Mouse (Mus musculus): ENCODE measurements around the gene Rasa3. TPM values are rescaled to one million over a fixed set of nuclear protein-coding genes. Genes with fewer than 3 reads are reported as not detected.
A peak's percentile ranks its signal among the peaks of the same experiment; 100 is the strongest.

Rasa3 gene
- polyA plus RNA-seq, 1 experiment = 39.6 TPM

GRCm38 (mm10) chr8:13698281-13698680 is 20.9 kb upstream of the Rasa3 start:
- H3ac ChIP-seq (ENCODE audit: control insufficient read depth, insufficient read length) = no peak overlapping the region
- no peak overlapping the region for H3K4me2 ChIP-seq (ENCODE audit: low read depth)
- TF ChIP-seq SRF (IDR thresholded peaks at IDR 0.05; ENCODE audit: control insufficient read depth, insufficient read length, low read depth) (no peak), POLR2AphosphoS2 (IDR thresholded peaks at IDR 0.05; ENCODE audit: insufficient read length, low read depth) (no peak), MAX (IDR thresholded peaks at IDR 0.05; ENCODE audit: low read depth) (no peak), USF1 (IDR thresholded peaks at IDR 0.05; ENCODE audit: low read depth) (no peak), TCF12 (IDR thresholded peaks at IDR 0.05; ENCODE audit: insufficient read depth, poor library complexity, severe bottlenecking) (no peak), REST (IDR thresholded peaks at IDR 0.05; ENCODE audit: insufficient read depth, insufficient read length) (no peak)
- H3K79me2 ChIP-seq (ENCODE audit: control insufficient read depth, insufficient read depth) = no peaks in the 10 kb centered on the region
- no peaks in the 10 kb centered on the region for H3K36me3 ChIP-seq (ENCODE audit: control insufficient read depth, insufficient read depth)
- no peak overlapping the region for H3K4me3 ChIP-seq
- no peaks in the 10 kb centered on the region for H3K27me3 ChIP-seq (ENCODE audit: control insufficient read depth, insufficient read depth, insufficient read length)

GRCm38 (mm10) chr8:13697681-13698080 is 20.3 kb upstream of the Rasa3 start:
- H3K4me3 ChIP-seq = no peak overlapping the region

GRCm38 (mm10) chr8:13697196-13697595 is 19.8 kb upstream of the Rasa3 start:
- Histone ChIP-seq H3K4me2 (ENCODE audit: low read depth) (no peak overlapping the region), H3K27me3 (ENCODE audit: control insufficient read depth, insufficient read depth, insufficient read length) (no peaks in the 10 kb centered on the region), H3ac (ENCODE audit: control insufficient read depth, insufficient read length) (no peak overlapping the region), H3K4me3 (no peak overlapping the region), H3K79me2 (ENCODE audit: control insufficient read depth, insufficient read depth) (no peaks in the 10 kb centered on the region), H3K36me3 (ENCODE audit: control insufficient read depth, insufficient read depth) (no peaks in the 10 kb centered on the region)
- TF ChIP-seq USF1 (IDR thresholded peaks at IDR 0.05; ENCODE audit: low read depth) (no peak), SRF (IDR thresholded peaks at IDR 0.05; ENCODE audit: control insufficient read depth, insufficient read length, low read depth) (no peak), CEBPB (IDR thresholded peaks at IDR 0.05; ENCODE audit: insufficient read depth, poor library complexity, severe bottlenecking) (no peak), MYOG (IDR thresholded peaks at IDR 0.05; ENCODE audit: control insufficient read depth in 1 of 3, insufficient read depth in 1 of 3, insufficient read length in 2 of 3, low read depth in 2 of 3) (no peak), POLR2A (IDR thresholded peaks at IDR 0.05; ENCODE audit: insufficient read length, low read depth) (no peak), REST (IDR thresholded peaks at IDR 0.05; ENCODE audit: insufficient read depth, insufficient read length) (no peak), POLR2AphosphoS2 (IDR thresholded peaks at IDR 0.05; ENCODE audit: insufficient read length, low read depth) (no peak), MAX (IDR thresholded peaks at IDR 0.05; ENCODE audit: low read depth) (no peak), MYOD1 (IDR thresholded peaks at IDR 0.05; ENCODE audit: control insufficient read depth in 1 of 3, insufficient read length in 2 of 3, low read depth in 2 of 3) (no peak), E2F4 (IDR thresholded peaks at IDR 0.05; ENCODE audit: insufficient read depth) (no peak), TCF3 (IDR thresholded peaks at IDR 0.05; ENCODE audit: insufficient read length, low read depth) (no peak), TCF12 (IDR thresholded peaks at IDR 0.05; ENCODE audit: insufficient read depth, poor library complexity, severe bottlenecking) (no peak)

More at GRCm38 (mm10) chr8:13697681-13698080, 20.3 kb upstream of the Rasa3 start:
- Histone ChIP-seq H3K27me3 (ENCODE audit: control insufficient read depth, insufficient read depth, insufficient read length) (no peaks in the 10 kb centered on the region), H3K79me2 (ENCODE audit: control insufficient read depth, insufficient read depth) (no peaks in the 10 kb centered on the region), H3K4me2 (ENCODE audit: low read depth) (no peak overlapping the region), H3ac (ENCODE audit: control insufficient read depth, insufficient read length) (no peak overlapping the region), H3K36me3 (ENCODE audit: control insufficient read depth, insufficient read depth) (no peaks in the 10 kb centered on the region)
- TF ChIP-seq USF1 (IDR thresholded peaks at IDR 0.05; ENCODE audit: low read depth) (no peak), REST (IDR thresholded peaks at IDR 0.05; ENCODE audit: insufficient read depth, insufficient read length) (no peak)

- TF ChIP-seq SRF (IDR thresholded peaks at IDR 0.05; ENCODE audit: control insufficient read depth, insufficient read length, low read depth) (no peak), MYOD1 (IDR thresholded peaks at IDR 0.05; ENCODE audit: control insufficient read depth in 1 of 3, insufficient read length in 2 of 3, low read depth in 2 of 3) (peak in 1 of 3 experiments; percentile 23)
- H3K4me3 ChIP-seq = no peak overlapping the region
- H3K36me3 ChIP-seq (ENCODE audit: control insufficient read depth, insufficient read depth) = no peaks in the 10 kb centered on the region
- H3K4me2 ChIP-seq (ENCODE audit: low read depth) = peak overlapping the region; percentile 83
- no peaks in the 10 kb centered on the region for H3K79me2 ChIP-seq (ENCODE audit: control insufficient read depth, insufficient read depth)
- H3ac ChIP-seq (ENCODE audit: control insufficient read depth, insufficient read length) = no peak overlapping the region
- no peaks in the 10 kb centered on the region for H3K27me3 ChIP-seq (ENCODE audit: control insufficient read depth, insufficient read depth, insufficient read length)
These were observed 18.8 kb upstream of the Rasa3 start for GRCm38 (mm10) chr8:13696157-13696556.

GRCm38 (mm10) chr8:13695203-13695867 is 17.9 kb upstream of the Rasa3 start:
- Histone ChIP-seq H3K4me3 (no peak overlapping the region), H3K36me3 (ENCODE audit: control insufficient read depth, insufficient read depth) (no peaks in the 10 kb centered on the region), H3K27me3 (ENCODE audit: control insufficient read depth, insufficient read depth, insufficient read length) (no peaks in the 10 kb centered on the region), H3K4me2 (ENCODE audit: low read depth) (peak overlapping the region; percentile 83), H3ac (ENCODE audit: control insufficient read depth, insufficient read length) (no peak overlapping the region), H3K79me2 (ENCODE audit: control insufficient read depth, insufficient read depth) (no peaks in the 10 kb centered on the region)
- TF ChIP-seq MYOG (IDR thresholded peaks at IDR 0.05; ENCODE audit: control insufficient read depth in 1 of 3, insufficient read depth in 1 of 3, insufficient read length in 2 of 3, low read depth in 2 of 3) (peak in 1 of 3 experiments; percentile 62), MYOD1 (IDR thresholded peaks at IDR 0.05; ENCODE audit: control insufficient read depth in 1 of 3, insufficient read length in 2 of 3, low read depth in 2 of 3) (no peak), USF1 (IDR thresholded peaks at IDR 0.05; ENCODE audit: low read depth) (peak; percentile 26), REST (IDR thresholded peaks at IDR 0.05; ENCODE audit: insufficient read depth, insufficient read length) (no peak), POLR2AphosphoS2 (IDR thresholded peaks at IDR 0.05; ENCODE audit: insufficient read length, low read depth) (no peak), POLR2A (IDR thresholded peaks at IDR 0.05; ENCODE audit: insufficient read length, low read depth) (peak; percentile 15), TCF3 (IDR thresholded peaks at IDR 0.05; ENCODE audit: insufficient read length, low read depth) (peak; percentile 18), E2F4 (IDR thresholded peaks at IDR 0.05; ENCODE audit: insufficient read depth) (no peak)
